Mouse (Mus musculus) heart, embryonic 14.5 days (tissue): Measurements from ENCODE around the gene Gpr89. TPM values are rescaled to one million over a fixed set of nuclear protein-coding genes. Genes with fewer than 3 reads are reported as not detected.

Experiments used
- ATAC-seq: fragments of 200-750 bp; cut with Nextera tagmentation; 2 replicates; pipeline ENCODE4 v1.8.0; 2017; ENCODE audit warnings: low read depth, moderate TSS enrichment; ENCODE audit not compliant: insufficient number of reproducible peaks, insufficient read depth, low FRiP score
- H3K27ac ChIP-seq, 2 experiments: fragments of 200-500 bp in 1 of 2; fragments of 300-500 bp in 1 of 2; sonication (generic) in 1 of 2; replicated peaks in 1 of 2; 2 replicates each; pipeline ENCODE4 v1.5.1; 2012 to 2014; ENCODE audit warnings: low read depth in 2 of 2, low read length in 2 of 2, control low read depth in 1 of 2, mild to moderate bottlenecking in 1 of 2, mixed read lengths in 1 of 2; ENCODE audit not compliant: control insufficient read depth in 1 of 2, insufficient read depth in 1 of 2
- H3K27me3 ChIP-seq: fragments of 300-500 bp; sonication (generic); 2 replicates; pipeline ENCODE4 v1.6.1; 2014; ENCODE audit warnings: mild to moderate bottlenecking, low read length, control low read depth; ENCODE audit not compliant: control insufficient read depth, insufficient read depth
- H3K36me3 ChIP-seq: fragments of 300-500 bp; sonication (generic); 2 replicates; pipeline ENCODE4 v1.6.1; 2014; ENCODE audit warnings: mild to moderate bottlenecking, control low read depth, low read length, mixed read lengths; ENCODE audit not compliant: control insufficient read depth, insufficient read depth
- H3K4me1 ChIP-seq, 2 experiments: fragments of 200-500 bp in 1 of 2; fragments of 300-500 bp in 1 of 2; sonication (generic) in 1 of 2; 2 replicates each; pipeline ENCODE4 v1.6.1; 2012 to 2014; ENCODE audit warnings: low read length in 2 of 2, control low read depth in 1 of 2, mixed read lengths in 1 of 2; ENCODE audit not compliant: control insufficient read depth in 2 of 2, insufficient read depth in 2 of 2
- H3K4me2 ChIP-seq: fragments of 300-500 bp; sonication (generic); 2 replicates; pipeline ENCODE4 v1.6.1; 2014; ENCODE audit warnings: mild to moderate bottlenecking, low read length
- H3K4me3 ChIP-seq, 2 experiments: fragments of 200-500 bp in 1 of 2; fragments of 300-500 bp in 1 of 2; sonication (generic) in 1 of 2; 2 replicates each; pipeline ENCODE4 v1.5.1; 2012 to 2014; ENCODE audit warnings: low read length in 2 of 2, mild to moderate bottlenecking in 2 of 2, control low read depth in 1 of 2, low read depth in 1 of 2, moderate library complexity in 1 of 2; ENCODE audit not compliant: control insufficient read depth in 1 of 2, insufficient read depth in 1 of 2
- H3K9ac ChIP-seq: fragments of 300-500 bp; sonication (generic); 2 replicates; pipeline ENCODE4 v1.6.1; 2014; ENCODE audit warnings: mild to moderate bottlenecking, low read length
- H3K9me3 ChIP-seq: fragments of 300-500 bp; sonication (generic); 2 replicates; pipeline ENCODE4 v1.6.1; 2016; ENCODE audit warnings: low read length, control low read depth; ENCODE audit not compliant: control insufficient read depth
- WGBS: fragments of 180-500 bp; shearing (Covaris S2); extraction: QIAGEN DNeasy Blood & Tissue Kit; methylation state at CpG from one replicate; pipeline ENCODE4 v1.1.7; 2014; 5-methylcytosine and 5-hydroxymethylcytosine counted together
- polyA plus RNA-seq: library from polyadenylated mRNA; unstranded; fragments of >200 nt; fragmentation: Nextera tagmentation; extraction: Ambion mirVana; gene quantifications from 2 replicates; pipeline ENCODE4 v1.2.1, GENCODE M21; 2014

The Gpr89 gene
- 28.6 and 29.8 TPM in 2 replicates for polyA plus RNA-seq

DNA sequence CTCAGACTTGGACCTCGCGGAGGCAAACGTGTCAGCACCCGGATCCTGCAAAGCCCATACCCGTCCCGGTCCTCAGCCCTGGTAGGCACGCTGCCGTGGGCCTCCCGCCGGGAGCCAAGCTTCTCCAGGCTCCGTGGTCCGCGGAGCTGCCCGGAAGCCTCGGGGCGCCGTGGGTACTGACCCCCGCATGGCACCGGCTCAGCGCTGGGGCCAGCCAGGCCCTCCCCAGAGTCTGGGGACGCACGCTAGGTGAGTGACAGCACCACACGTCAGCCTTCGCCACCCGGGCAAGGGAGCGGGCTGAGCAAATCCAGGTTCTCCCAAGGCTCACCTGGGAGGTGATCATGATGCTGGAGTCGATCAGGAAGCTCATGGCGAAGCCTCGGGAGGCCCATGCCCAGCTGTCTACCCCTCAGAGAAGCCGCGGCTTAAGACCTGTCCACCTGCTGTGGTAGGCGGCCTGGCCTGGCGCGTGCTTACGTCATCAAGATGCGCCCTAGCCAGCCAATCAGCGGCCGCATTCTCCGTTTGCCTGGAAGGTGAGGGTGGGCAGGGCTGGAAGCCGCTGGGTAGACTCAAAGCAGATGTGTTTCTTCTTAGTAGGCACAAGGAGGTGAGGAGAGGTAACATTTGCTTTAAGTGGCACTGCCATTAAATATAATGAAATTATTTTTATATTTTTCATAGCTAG lies at the start of gene Gpr89:
Gpr89 (minus strand) TSS at position 496 of the 691 bp plus-strand sequence.
- H3K9me3 ChIP-seq, result no peaks in the 10 kb centered on the region
- ATAC-seq, result peak; percentile 84
- H3K4me2 ChIP-seq, result peak within 1 kb of the TSS; percentile 92
- H3K36me3 ChIP-seq, result no peaks in the 10 kb centered on the region
- H3K4me3 ChIP-seq, result peak within 1 kb of the TSS; percentile 63 to 96
- no peaks in the 10 kb centered on the region for H3K27me3 ChIP-seq
- WGBS, result under 1% methylated on average over 40 of the region's 40 CpGs
- no peak within 1 kb of the TSS; a peak in 1 of 4 replicates for H3K27ac ChIP-seq
- H3K4me1 ChIP-seq, result peaks cover 0 to 5% of the 10 kb centered on the region in 2 experiments; a peak in 2 of 4 replicates
- H3K9ac ChIP-seq, result peak within 1 kb of the TSS; percentile 77

DNA sequence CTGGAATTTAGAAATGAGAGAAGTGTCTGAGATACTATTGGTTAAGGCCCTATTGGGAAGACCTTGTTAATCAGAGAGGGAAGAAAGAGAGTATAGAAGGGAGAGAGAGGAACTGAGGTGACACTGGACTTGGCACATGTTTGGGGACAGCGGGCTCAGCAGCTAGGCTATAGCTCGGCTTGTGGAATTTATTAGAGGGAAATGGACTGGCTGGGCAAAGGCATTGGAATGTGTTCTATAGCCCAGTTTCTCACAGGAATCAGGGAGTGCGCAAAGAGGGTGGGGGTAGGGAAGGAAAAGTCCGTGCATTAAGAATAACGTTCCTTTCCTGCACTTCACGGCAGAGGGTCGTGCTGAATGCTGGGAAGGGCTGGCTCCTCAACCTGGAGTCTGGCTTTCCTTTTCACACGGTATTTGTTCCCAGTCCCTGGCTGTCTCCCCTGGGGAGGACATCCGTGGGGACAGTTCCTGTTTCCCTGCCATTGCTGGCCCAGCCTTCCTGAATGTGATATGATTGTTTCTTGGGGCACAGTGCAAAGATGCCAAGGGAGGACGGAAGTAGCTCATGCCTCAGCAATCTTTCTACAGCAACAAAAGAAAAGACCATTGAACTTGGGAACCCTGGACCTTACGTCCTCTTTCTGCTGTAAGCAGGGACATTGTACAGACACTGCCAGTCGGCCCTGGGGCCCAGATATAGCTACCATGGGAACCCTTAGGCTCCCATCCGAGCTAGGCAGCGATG lies 48.5 kb upstream of the Gpr89 start:
- Histone ChIP-seq H3K4me3 (no peak overlapping the region), H3K9me3 (no peaks in the 10 kb centered on the region), H3K36me3 (no peaks in the 10 kb centered on the region), H3K27me3 (no peaks in the 10 kb centered on the region), H3K9ac (no peak overlapping the region), H3K4me1 (peaks cover 12 to 15% of the 10 kb centered on the region in 2 experiments), H3K4me2 (peak overlapping the region; percentile 47), H3K27ac (peak overlapping the region; percentile 3 to 29)
- ATAC-seq, result peak; percentile 83
- 24% methylated on average over 14 of the region's 14 CpGs for WGBS

DNA sequence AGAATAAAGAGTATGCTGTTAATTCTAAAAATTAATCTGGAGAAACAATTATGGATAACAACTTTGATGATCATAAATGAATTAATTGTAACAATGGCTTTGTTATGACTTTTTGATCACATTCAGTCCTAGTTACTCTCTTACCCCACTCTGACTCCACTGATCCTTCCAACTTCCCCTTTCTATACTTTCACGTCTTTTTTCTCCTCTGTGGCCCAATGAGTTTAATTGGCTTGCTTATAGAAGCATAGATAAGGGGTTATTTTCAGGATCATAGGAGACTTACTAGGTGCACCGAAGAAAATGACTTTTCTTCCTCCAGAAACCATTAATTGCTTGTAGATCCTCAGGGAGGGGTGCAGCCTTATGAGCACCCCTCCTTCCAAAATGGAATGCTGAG lies 37.6 kb upstream of the Gpr89 start:
- Histone ChIP-seq H3K9ac (no peak overlapping the region), H3K4me1 (peaks cover 2 to 6% of the 10 kb centered on the region in 2 experiments; a peak in 1 of 4 replicates), H3K4me3 (no peak overlapping the region), H3K9me3 (peaks cover 5% of the 10 kb centered on the region; the same call in 1 of the 2 replicates), H3K27ac (no peak overlapping the region), H3K27me3 (0 out of 2 replicates have a peak, but pooled peaks cover 1% of the 10 kb centered on the region), H3K36me3 (no peaks in the 10 kb centered on the region), H3K4me2 (no peak overlapping the region)
- no peak for ATAC-seq
- WGBS, result 83% methylated on average over 2 of the region's 2 CpGs

DNA sequence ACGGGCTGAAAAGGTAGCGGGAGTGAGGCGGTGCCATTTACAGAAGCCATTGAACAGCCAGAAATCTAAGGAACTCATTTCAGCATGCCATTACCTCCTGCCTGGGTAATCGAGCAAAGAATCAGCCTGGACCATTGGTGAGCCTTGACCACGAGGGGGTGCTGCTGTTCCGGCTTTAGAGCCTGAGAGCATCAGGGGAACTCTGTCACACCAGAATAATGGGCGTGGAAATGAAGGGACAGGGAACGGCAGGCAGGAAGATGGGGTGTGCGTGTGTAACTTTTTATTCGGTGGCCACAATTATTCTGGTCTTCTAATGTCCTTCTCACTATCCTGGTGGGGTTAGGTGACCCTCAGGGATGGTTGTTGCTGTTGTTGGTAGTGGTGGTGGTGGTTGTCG lies 33.6 kb upstream of the Gpr89 start:
- H3K27me3 ChIP-seq, result 0 out of 2 replicates have a peak, but pooled peaks cover 8% of the 10 kb centered on the region
- peaks cover 2 to 6% of the 10 kb centered on the region in 2 experiments; a peak in 1 of 4 replicates for H3K4me1 ChIP-seq
- no peak overlapping the region for H3K27ac ChIP-seq
- no peaks in the 10 kb centered on the region for H3K36me3 ChIP-seq
- H3K9ac ChIP-seq, result no peak overlapping the region
- H3K4me3 ChIP-seq, result peak overlapping the region in 1 of 2 experiments; percentile 14; a peak in 1 of 4 replicates
- WGBS, result 8% methylated on average over 11 of the region's 11 CpGs
- peaks cover 5% of the 10 kb centered on the region; the same call in 1 of the 2 replicates for H3K9me3 ChIP-seq
- ATAC-seq, result peak; percentile 37; the same call in 1 of the 2 replicates
- H3K4me2 ChIP-seq, result peak overlapping the region; percentile 45

DNA sequence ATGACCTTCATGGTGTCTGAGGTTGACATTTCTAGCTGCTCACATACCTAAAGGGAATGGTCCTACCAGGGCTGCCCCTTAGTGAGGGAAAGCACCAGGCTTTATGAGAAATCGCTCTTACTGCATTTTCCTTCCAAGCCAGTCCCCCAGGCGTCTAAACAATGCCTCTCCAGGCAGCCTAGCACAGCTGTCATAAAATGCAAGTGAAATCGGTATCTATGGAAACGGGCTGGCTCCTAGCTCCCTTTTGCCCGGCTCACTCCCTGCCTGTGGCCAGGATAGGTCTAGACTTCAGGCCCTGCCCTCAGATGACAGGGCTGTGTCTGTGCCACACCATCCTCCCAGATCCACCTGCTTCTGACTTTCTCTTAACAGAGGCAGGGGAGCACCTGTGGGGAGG lies 32.5 kb upstream of the Gpr89 start:
- no peak overlapping the region for H3K9ac ChIP-seq
- H3K27ac ChIP-seq, result no peak overlapping the region
- no peak overlapping the region for H3K4me3 ChIP-seq
- H3K4me2 ChIP-seq, result no peak overlapping the region
- ATAC-seq, result no peak
- no peaks in the 10 kb centered on the region for H3K9me3 ChIP-seq
- peaks cover 2 to 6% of the 10 kb centered on the region in 2 experiments; a peak in 1 of 4 replicates for H3K4me1 ChIP-seq
- WGBS, result 50% methylated on average over 5 of the region's 5 CpGs
- H3K27me3 ChIP-seq, result 0 out of 2 replicates have a peak, but pooled peaks cover 8% of the 10 kb centered on the region
- no peaks in the 10 kb centered on the region for H3K36me3 ChIP-seq

DNA sequence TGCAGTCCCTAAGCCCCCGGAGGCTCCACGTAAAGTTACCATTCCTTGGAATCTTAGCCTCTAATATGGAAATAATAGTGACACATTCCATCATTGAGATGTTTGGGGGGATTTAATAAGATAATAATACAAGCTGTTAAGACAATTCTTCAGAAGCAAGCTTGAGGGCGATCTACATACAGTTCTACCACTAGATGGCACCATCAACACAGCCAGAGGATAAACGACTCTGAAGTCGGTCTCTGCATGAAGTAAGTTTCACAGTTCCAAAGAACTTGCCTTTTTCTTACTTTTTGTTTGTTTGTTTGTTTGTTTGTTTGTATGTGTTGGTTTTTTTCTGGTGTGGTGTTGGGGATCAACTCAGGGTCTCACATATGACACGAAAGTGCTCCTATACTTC lies 31.1 kb upstream of the Gpr89 start:
- Histone ChIP-seq H3K4me1 (peaks cover 4 to 9% of the 10 kb centered on the region in 2 experiments; a peak in 3 of 4 replicates), H3K9ac (no peak overlapping the region), H3K27ac (no peak overlapping the region), H3K9me3 (no peaks in the 10 kb centered on the region), H3K36me3 (no peaks in the 10 kb centered on the region), H3K4me3 (no peak overlapping the region), H3K4me2 (no peak overlapping the region), H3K27me3 (0 out of 2 replicates have a peak, but pooled peaks cover 8% of the 10 kb centered on the region)
- no peak for ATAC-seq
- whole genome bisulfite sequencing, result 7% methylated on average over 6 of the region's 6 CpGs

DNA sequence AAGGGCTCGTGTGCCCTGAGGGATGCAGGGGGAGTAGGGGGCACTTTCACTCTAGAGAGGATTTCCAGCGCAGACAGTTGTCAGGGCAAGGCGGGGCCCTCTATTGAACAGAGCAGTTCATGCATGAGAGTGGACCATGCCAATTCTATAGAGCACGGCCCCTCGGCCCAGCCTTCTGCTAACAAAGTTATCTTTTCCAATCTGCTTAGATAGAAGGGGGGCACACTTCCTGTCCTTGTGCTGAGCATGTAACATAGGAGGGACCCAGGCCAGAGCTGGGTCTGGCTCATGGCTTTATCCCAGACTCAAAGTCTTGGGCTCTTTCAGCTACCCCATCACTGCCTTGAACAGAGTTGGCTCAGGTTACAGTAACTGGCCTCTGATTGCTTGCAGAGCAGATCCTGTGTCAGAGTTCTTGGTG lies 26.1 kb upstream of the Gpr89 start:
- H3K9me3 ChIP-seq, result no peaks in the 10 kb centered on the region
- H3K9ac ChIP-seq, result peak overlapping the region; percentile 13; the same call in 1 of the 2 replicates
- peaks cover 8 to 12% of the 10 kb centered on the region in 2 experiments for H3K4me1 ChIP-seq
- no peak overlapping the region for H3K4me3 ChIP-seq
- ATAC-seq, result no peak
- peak overlapping the region; percentile 39 for H3K4me2 ChIP-seq
- H3K27me3 ChIP-seq, result no peaks in the 10 kb centered on the region
- peak overlapping the region in 1 of 2 experiments; percentile 41; a peak in 1 of 4 replicates for H3K27ac ChIP-seq
- H3K36me3 ChIP-seq, result no peaks in the 10 kb centered on the region
- 28% methylated on average over 5 of the region's 5 CpGs for WGBS
